Mouse (Mus musculus) common myeloid progenitor, adult 5-6 weeks (primary cell): ENCODE data around the gene Rasgef1b. TPM values are rescaled to one million over a fixed set of nuclear protein-coding genes. Genes with fewer than 3 reads are reported as not detected.

Experiments used
- ATAC-seq: replicated peaks from 2 replicates; pipeline ENCODE4 v1.8.0; 2016; ENCODE audit warnings: low read depth, mild to moderate bottlenecking, moderate TSS enrichment, inconsistent platforms; ENCODE audit not compliant: poor library complexity, severe bottlenecking
- total RNA-seq: library from RNA; stranded (forward); fragments of 200-1000, 187-1606 nt; gene quantifications from 2 replicates; pipeline ENCODE4 v1.2.3, GENCODE M21; 2017

Gene Rasgef1b
- total RNA-seq, 1 experiment from 2014 or later: 2.4 TPM

DNA sequence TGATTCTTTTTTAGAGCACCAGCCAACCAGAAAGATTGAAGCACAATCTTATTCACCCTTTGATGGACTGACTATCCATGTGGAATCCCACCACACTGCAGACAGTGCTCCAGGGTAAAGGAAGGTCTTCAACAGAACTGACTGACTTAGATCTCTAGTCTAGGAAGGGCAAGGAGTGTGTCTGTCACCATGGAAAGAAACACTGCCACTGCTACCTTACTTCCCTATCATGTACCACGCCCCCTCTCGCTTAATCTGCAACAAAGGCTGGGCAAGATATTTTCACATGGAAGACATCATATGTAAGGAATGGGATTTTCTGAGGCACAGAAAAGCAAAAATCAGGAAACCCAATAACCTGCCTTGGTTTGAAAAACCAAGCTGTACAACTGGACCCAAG is 16.9 kb downstream of the Rasgef1b start:
- no peak for ATAC-seq

- 0 out of 2 replicates have a peak, but pooled peaks have one; percentile 39 for ATAC-seq
These were observed 20.2 kb downstream of the Rasgef1b start for GRCm38 (mm10) chr5:99708706-99709105.

DNA sequence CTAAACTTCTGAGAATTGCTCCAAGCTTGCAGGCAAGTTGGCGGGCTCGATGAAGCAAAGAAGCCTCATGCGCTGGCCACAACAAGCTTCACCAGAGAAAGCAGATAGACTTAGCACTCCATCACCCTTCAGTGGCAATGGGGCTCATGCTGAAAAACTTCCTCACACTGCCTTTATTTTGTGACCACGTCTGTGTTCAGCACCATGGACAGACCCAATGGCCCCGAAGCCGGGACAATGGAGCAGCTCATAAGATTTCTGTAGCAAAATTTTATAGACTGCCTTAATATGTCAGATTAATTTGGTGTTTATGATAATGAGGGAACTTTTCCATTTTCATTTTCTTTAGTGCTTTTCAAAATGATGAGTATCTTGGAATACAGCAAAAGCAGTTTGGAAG is 21.6 kb downstream of the Rasgef1b start:
- ATAC-seq: 0 out of 2 replicates have a peak, but pooled peaks have one; percentile 36

GRCm38 (mm10) chr5:99701811-99702210 is 27.1 kb downstream of the Rasgef1b start:
- ATAC-seq: no peak

- ATAC-seq: no peak
These were observed 34.0 kb downstream of the Rasgef1b start for GRCm38 (mm10) chr5:99694712-99695360.

- no peak for ATAC-seq
These were observed 39.0 kb downstream of the Rasgef1b start for GRCm38 (mm10) chr5:99689909-99690308.

DNA sequence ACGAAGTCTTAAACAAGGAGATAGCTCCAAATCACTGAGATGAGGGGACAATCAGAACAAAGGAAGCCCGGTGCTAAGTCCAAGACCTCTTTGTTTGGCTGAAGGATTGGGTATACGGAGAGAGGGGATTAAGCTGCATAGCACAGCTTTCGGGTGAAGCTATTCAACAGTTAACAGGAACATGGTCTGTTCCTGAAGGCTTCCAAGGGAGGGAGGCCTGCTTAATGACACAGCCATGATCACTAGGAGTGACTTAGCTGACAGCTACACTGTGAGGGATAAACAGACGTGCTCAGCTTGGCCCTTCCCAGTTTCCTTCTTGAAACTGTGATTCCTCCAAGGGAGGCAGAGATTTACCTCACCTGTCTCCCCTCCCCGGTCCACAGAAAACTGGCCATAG is 41.0 kb downstream of the Rasgef1b start:
- ATAC-seq: no peak

- no peak for ATAC-seq
These were observed 44.8 kb downstream of the Rasgef1b start for GRCm38 (mm10) chr5:99684023-99684422.

GRCm38 (mm10) chr5:99669971-99670571 is 58.8 kb downstream of the Rasgef1b start:
- no peak for ATAC-seq

DNA sequence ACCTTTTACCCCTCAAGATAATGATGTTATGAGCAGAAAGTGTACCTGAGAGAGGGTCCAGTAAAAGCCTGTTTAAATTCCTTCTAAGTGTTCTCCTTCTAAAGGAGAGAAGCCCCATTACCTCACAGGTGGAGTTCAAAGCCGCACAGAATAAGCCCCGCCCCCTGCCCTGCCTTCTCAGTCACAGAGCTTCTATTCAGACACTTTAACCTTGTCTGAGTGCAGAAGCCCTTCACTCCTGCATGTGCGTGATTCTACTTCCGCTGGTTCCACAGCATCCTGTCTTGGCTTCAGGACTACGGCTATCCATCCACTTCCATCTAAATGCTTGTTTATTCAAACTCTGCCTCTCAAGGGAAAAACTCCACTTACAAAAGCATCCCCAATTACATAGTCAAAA is 72.8 kb downstream of the Rasgef1b start:
- ATAC-seq: no peak

DNA sequence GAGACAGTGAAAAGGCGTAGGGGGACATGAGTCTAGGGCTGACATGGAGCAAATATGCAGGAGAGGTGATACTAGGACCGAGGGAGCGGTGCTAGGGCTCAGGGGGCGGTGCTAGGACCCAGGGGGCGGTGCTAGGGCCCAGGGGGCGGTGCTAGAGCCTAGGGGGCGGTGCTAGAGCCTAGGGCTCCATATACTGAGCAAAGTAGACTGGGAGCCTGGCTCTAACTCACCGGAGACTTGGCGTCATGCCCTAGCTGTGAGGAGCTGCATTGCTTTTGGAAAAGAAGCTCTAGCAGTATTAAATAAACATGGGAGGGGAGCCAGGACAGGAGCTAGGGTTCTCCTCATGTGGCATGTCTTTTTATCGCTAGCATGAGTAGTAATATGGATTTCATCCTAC is 75.9 kb downstream of the Rasgef1b start:
- no peak for ATAC-seq

GRCm38 (mm10) chr5:99641407-99641806 is 87.5 kb downstream of the Rasgef1b start:
- ATAC-seq: no peak

DNA sequence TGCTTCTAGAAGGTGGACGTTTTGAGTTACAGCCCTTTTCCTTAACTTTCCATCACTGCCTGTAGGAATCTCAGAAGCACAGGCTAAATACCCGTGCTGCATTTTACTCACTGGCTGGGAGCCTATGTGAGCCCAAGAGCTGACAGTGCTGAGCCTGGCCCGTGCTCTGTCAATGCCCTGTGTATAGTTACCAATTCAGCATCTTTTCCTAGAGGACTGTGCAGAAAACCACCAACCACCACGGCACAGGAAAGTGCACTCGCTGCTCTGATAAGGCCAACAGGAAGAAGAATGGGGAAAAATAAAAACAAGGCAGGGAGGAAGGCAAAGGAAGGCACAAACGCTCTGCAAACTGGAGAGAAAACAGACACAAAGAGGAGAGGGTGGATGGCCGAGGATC is 92.3 kb downstream of the Rasgef1b start:
- ATAC-seq: peak; percentile 76

- no peak for ATAC-seq
These were observed 94.8 kb downstream of the Rasgef1b start for GRCm38 (mm10) chr5:99634010-99634541.

GRCm38 (mm10) chr5:99633548-99633947 is 95.3 kb downstream of the Rasgef1b start:
- no peak for ATAC-seq

DNA sequence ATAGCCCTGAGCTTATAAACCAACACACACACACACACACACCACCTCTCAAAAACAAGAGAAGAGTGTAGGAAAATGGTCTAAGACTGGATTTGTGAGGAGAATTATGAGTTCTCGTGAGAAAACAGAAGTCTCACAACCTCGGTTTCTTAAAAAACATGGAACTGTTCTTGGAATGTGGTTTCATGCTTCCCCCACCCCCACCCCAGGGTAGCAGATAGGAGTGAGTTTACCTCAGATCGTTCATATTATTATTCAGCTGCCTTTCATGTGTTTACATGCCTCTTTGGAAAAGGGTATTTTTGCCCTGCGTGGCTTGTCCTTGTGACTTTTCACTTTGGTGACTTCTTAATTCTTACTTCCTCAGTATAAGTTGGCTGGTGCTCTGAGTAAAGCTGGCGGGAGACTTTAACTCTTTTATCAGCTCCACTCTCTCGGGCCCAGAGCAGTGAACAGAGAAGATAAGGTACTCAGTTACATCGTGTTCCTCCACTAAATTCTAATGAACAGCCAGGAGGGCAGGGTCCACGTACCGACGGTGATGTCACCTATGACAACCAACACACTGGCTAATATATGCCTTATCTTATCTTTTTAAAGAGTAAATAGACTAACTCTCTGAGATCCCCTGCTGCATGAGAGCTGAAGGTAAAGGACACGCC is 96.1 kb downstream of the Rasgef1b start:
- peak; percentile 55 for ATAC-seq

- ATAC-seq: peak; percentile 76
These were observed 98.8 kb downstream of the Rasgef1b start for GRCm38 (mm10) chr5:99630087-99630486.

DNA sequence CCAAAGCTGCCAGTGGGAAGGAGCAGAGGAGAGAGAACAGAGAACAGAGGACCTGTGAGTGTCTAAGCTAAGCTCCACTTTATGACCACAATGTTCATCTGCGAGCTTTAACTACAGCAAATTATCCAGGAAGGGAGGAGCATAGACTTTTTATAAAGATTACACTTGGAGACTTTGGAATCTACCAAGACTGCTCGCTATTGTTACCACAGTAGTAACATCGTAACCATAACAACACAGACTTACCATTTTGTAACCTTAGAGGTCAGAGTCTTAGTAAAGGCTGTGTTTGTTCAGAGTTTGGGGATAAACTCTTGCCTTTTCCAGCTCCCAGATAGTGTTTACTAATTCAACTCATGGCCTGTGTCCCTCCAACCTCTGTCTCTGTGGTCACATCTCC is 103.3 kb downstream of the Rasgef1b start:
- no peak for ATAC-seq

DNA sequence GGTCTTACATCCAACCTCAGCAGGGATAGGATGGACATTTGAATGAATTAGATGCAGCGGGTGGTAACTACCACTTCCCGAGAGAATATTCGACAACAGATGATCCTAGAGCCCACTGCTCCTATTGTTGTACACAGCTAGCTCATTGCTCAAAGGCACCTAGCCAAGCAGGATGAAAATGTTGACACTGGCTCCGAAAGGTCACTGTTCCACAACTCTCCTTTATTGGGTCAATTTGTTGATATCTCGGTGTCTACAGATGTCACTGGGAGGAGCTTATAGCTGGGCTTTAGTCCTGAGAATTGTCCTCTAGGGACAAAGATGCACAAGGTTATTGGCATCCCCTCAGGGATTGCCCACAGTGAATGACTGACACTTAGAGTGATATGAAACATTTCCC is 108.1 kb downstream of the Rasgef1b start:
- ATAC-seq: no peak

DNA sequence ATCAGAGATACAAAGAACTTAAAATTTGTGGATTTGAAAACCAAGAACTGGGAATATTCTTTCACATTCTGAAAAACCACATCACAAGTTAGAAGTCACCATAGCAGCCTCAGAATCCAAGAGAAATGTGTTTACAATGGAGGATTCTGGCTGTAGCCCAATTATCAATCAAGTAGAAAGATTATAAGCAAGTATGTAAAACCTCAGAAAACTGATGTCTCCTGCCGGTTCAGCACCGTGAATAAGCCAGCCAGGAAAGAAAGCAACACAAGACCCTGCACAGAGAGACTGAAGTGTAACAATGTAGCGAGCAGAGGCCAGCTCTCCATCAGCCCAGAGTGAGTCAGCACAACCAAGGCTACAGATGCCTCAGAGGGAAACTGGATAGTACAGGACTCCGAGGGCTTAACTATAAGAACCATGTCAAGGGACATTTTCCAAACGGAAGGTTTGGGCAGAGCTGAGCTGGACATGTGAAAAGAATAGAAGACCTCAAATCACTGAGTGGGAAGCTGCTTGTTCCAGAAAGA is 111.5 kb downstream of the Rasgef1b start:
- ATAC-seq: no peak
